Mouse (Mus musculus) heart, postnatal 0 days (tissue): Measurements from ENCODE around the gene Mrpl52. TPM values are rescaled to one million over a fixed set of nuclear protein-coding genes. Genes with fewer than 3 reads are reported as not detected.

Experiments used
- ATAC-seq: fragments of 200-750 bp; cut with Nextera tagmentation; 2 replicates; pipeline ENCODE4 v1.8.0; 2017; ENCODE audit warnings: low read depth, moderate number of reproducible peaks, moderate library complexity; ENCODE audit not compliant: insufficient read depth
- DNase-seq: peaks from one replicate; pipeline ENCODE4 v3.0.0-alpha.2; 2016; ENCODE audit warnings: low spot score
- H3K27ac ChIP-seq: fragments of 300-500 bp; sonication (generic); 2 replicates; pipeline ENCODE4 v1.5.1; 2014; ENCODE audit warnings: low read depth, mild to moderate bottlenecking
- H3K27me3 ChIP-seq: fragments of 300-500 bp; sonication (generic); 2 replicates; pipeline ENCODE4 v1.6.1; 2014; ENCODE audit warnings: low read length, mixed read lengths; ENCODE audit not compliant: control insufficient read depth, insufficient read depth
- H3K36me3 ChIP-seq: fragments of 300-500 bp; sonication (generic); replicated peaks from 2 replicates; pipeline ENCODE4 v1.6.1; 2014; ENCODE audit warnings: low read length, mixed read lengths; ENCODE audit not compliant: control insufficient read depth, insufficient read depth
- H3K4me1 ChIP-seq: fragments of 300-500 bp; sonication (generic); 2 replicates; pipeline ENCODE4 v1.6.1; 2014; ENCODE audit warnings: antibody characterized with exemption; ENCODE audit not compliant: control insufficient read depth, insufficient read depth
- H3K4me2 ChIP-seq: fragments of 300-500 bp; sonication (generic); 2 replicates; pipeline ENCODE4 v1.6.1; 2014; ENCODE audit warnings: low read depth, mild to moderate bottlenecking, low read length, moderate library complexity
- H3K4me3 ChIP-seq: fragments of 300-500 bp; sonication (generic); 2 replicates; pipeline ENCODE4 v1.5.1; 2014; ENCODE audit warnings: low read depth, low read length
- H3K9ac ChIP-seq: fragments of 300-500 bp; sonication (generic); replicated peaks from 2 replicates; pipeline ENCODE4 v1.6.1; 2014; ENCODE audit warnings: low read depth, low read length, mixed read lengths
- H3K9me3 ChIP-seq: fragments of 300-500 bp; sonication (generic); replicated peaks from 2 replicates; pipeline ENCODE4 v1.6.1; 2016; ENCODE audit warnings: low read length; ENCODE audit not compliant: control insufficient read depth
- CTCF ChIP-seq: IDR thresholded peaks from 2 replicates; pipeline ENCODE4 v1.5.1; 2016; ENCODE audit warnings: antibody characterized with exemption, control low read depth, low read depth
- EP300 ChIP-seq: IDR thresholded peaks from 2 replicates; pipeline ENCODE4 v1.6.1; 2016; ENCODE audit warnings: antibody characterized with exemption, low read depth
- WGBS: fragments of 180-500 bp; shearing (Covaris S2); extraction: QIAGEN DNeasy Blood & Tissue Kit; methylation state at CpG from one replicate; pipeline ENCODE4 v1.1.7; 2014; 5-methylcytosine and 5-hydroxymethylcytosine counted together
- polyA plus RNA-seq: library from polyadenylated mRNA; unstranded; fragments of >200 nt; fragmentation: Nextera tagmentation; extraction: Ambion mirVana; gene quantifications from 2 replicates; pipeline ENCODE4 v1.2.1, GENCODE M21; 2015
- total RNA-seq: library from RNA; depleted of rRNA; stranded (reverse); fragments of >200 nt; gene quantifications from 2 replicates; pipeline ENCODE4 v1.2.3, GENCODE M21; 2014; ENCODE audit warnings: low replicate concordance

Mrpl52 gene
- total and polyA plus RNA-seq, 2 experiments from 2014 or later = 132 to 335 TPM

- DNase-seq (no peak), ATAC-seq (no peak)
- H3K27ac ChIP-seq = no peak overlapping the region
- no peak overlapping the region for H3K4me3 ChIP-seq
- H3K4me2 ChIP-seq = no peak overlapping the region
- H3K4me1 ChIP-seq = peaks cover 7% of the 10 kb centered on the region; the same call in 1 of the 2 replicates
- no peak overlapping the region for H3K9ac ChIP-seq
- no peaks in the 10 kb centered on the region for H3K27me3 ChIP-seq
- WGBS = 86% methylated on average over 14 of the region's 14 CpGs
- TF ChIP-seq CTCF (no peak), EP300 (no peak)
- peaks cover 46% of the 10 kb centered on the region for H3K36me3 ChIP-seq
- H3K9me3 ChIP-seq = no peaks in the 10 kb centered on the region
Observed at GRCm38 (mm10) chr14:54440538-54440937, 13.8 kb downstream of the Mrpl52 start.

- peaks cover 42% of the 10 kb centered on the region for H3K36me3 ChIP-seq
Observed at GRCm38 (mm10) chr14:54441365-54441764, 14.7 kb downstream of the Mrpl52 start.

GRCm38 (mm10) chr14:54442548-54442947, 15.8 kb downstream of the Mrpl52 start:
- Histone ChIP-seq H3K4me2 (no peak overlapping the region), H3K9ac (no peak overlapping the region), H3K36me3 (peaks cover 37% of the 10 kb centered on the region), H3K4me1 (peaks cover 7% of the 10 kb centered on the region; the same call in 1 of the 2 replicates), H3K9me3 (no peaks in the 10 kb centered on the region), H3K4me3 (no peak overlapping the region), H3K27ac (peak overlapping the region; percentile 80; the same call in 1 of the 2 replicates), H3K27me3 (no peaks in the 10 kb centered on the region)
- WGBS = 82% methylated on average over 3 of the region's 3 CpGs
- ATAC-seq = no peak
- DNase-seq = no peak
- TF ChIP-seq CTCF = no peak
- TF ChIP-seq EP300 = no peak

More at GRCm38 (mm10) chr14:54441365-54441764, 14.7 kb downstream of the Mrpl52 start:
- 86% methylated on average over 4 of the region's 4 CpGs for WGBS
- no peaks in the 10 kb centered on the region for H3K27me3 ChIP-seq
- H3K9me3 ChIP-seq = no peaks in the 10 kb centered on the region
- DNase-seq (no peak), ATAC-seq (no peak)
- no peak for TF ChIP-seq EP300
- TF ChIP-seq CTCF = no peak
- no peak overlapping the region for H3K4me3 ChIP-seq
- no peak overlapping the region for H3K27ac ChIP-seq
- H3K9ac ChIP-seq = no peak overlapping the region
- H3K4me2 ChIP-seq = no peak overlapping the region
- H3K4me1 ChIP-seq = peaks cover 7% of the 10 kb centered on the region; the same call in 1 of the 2 replicates

- TF ChIP-seq EP300 = no peak
- no peak for TF ChIP-seq CTCF
- H3K4me2 ChIP-seq = no peak overlapping the region
Observed at GRCm38 (mm10) chr14:54443196-54443595, 16.5 kb downstream of the Mrpl52 start.

GRCm38 (mm10) chr14:54443712-54444618, 17.3 kb downstream of the Mrpl52 start:
- Histone ChIP-seq H3K36me3 (peaks cover 25% of the 10 kb centered on the region), H3K27me3 (no peaks in the 10 kb centered on the region), H3K9ac (no peak overlapping the region), H3K9me3 (no peaks in the 10 kb centered on the region), H3K4me1 (peaks cover 7% of the 10 kb centered on the region; the same call in 1 of the 2 replicates), H3K4me2 (no peak overlapping the region), H3K27ac (peak overlapping the region; percentile 80), H3K4me3 (no peak overlapping the region)
- peak; percentile 47 for ATAC-seq
- WGBS = 46% methylated on average over 15 of the region's 15 CpGs
- no peak for DNase-seq
- TF ChIP-seq CTCF = no peak
- no peak for TF ChIP-seq EP300

More at GRCm38 (mm10) chr14:54443196-54443595, 16.5 kb downstream of the Mrpl52 start:
- ATAC-seq (peak; percentile 75), DNase-seq (peak; percentile 51)
- Histone ChIP-seq H3K27ac (peak overlapping the region; percentile 80), H3K36me3 (peaks cover 33% of the 10 kb centered on the region), H3K9ac (no peak overlapping the region), H3K4me1 (peaks cover 7% of the 10 kb centered on the region; the same call in 1 of the 2 replicates), H3K9me3 (no peaks in the 10 kb centered on the region), H3K27me3 (no peaks in the 10 kb centered on the region), H3K4me3 (no peak overlapping the region)
- WGBS = 39% methylated on average over 3 of the region's 3 CpGs
